Mouse (Mus musculus): ENCODE data around the gene Lrig1. TPM values are rescaled to one million over a fixed set of nuclear protein-coding genes. Genes with fewer than 3 reads are reported as not detected.

The Lrig1 gene
- total and polyA plus RNA-seq, 2 experiments from 2014 or later: 10.7 to 53.3 TPM

DNA sequence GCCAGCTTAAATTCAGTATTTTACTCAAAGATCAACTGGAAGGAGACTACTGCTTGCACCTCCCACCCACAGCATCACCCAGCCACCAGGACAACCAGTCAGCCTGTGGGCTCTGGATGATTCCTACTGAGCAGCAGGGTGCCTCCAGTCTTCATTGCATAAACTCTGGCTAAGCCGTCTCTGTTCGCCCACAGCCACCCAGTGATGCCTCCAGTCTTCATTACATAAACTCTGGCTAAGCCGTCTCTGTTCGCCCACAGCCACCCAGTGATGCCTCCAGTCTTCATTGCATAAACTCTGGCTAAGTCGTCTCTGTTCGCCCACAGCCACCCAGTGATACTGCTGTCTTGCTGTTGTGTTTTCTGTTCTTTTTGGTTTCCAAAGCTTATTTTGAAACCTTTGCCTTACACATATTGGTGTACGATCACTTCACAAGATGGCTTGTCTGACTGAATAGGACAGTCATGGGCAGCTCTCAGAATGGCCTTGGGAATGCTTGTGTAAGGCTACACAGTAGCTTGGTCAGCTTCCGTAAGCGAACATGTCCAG lies 115.7 kb downstream of the Lrig1 start:
- DNase-seq (no peak), ATAC-seq (no peak)
- Histone ChIP-seq H3K4me1 (ENCODE audit: insufficient read depth) (no peaks in the 10 kb centered on the region), H3K4me2 (ENCODE audit: low read depth) (no peak overlapping the region), H3K4me3 (ENCODE audit: low read depth, low read length) (no peak overlapping the region), H3K36me3 (ENCODE audit: insufficient read depth) (no peaks in the 10 kb centered on the region), H3K27ac (ENCODE audit: low read depth, low read length) (no peak overlapping the region), H3K9ac (no peak overlapping the region), H3K27me3 (ENCODE audit: insufficient read depth, low read length) (no peaks in the 10 kb centered on the region), H3K9me3 (ENCODE audit: low read length) (no peaks in the 10 kb centered on the region)
- 94% methylated on average over 9 of the region's 9 CpGs for WGBS
- TF ChIP-seq CTCF (IDR thresholded peaks at IDR 0.05; ENCODE audit: low read depth): no peak

DNA sequence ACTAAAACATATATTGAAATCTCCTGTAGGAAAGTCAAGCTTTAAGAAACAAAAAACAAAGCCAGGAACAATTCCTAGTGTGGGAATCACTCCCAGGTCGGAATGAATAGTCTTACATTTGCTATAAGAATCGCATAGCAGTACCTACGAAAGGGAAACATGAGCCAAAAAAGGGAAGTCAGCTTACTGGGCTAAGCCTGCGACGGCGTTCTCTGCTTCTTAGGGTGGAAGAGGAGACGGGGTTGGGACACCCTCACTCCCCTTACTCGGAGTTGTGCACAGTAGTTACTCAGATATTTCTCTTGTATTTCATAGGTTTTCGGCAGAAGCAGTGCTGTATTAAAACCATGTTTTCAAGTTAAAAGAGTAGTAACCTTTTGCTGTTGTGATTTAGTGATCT lies 117.9 kb downstream of the Lrig1 start:
- WGBS: 84% methylated on average over 9 of the region's 9 CpGs
- ATAC-seq: no peak

DNA sequence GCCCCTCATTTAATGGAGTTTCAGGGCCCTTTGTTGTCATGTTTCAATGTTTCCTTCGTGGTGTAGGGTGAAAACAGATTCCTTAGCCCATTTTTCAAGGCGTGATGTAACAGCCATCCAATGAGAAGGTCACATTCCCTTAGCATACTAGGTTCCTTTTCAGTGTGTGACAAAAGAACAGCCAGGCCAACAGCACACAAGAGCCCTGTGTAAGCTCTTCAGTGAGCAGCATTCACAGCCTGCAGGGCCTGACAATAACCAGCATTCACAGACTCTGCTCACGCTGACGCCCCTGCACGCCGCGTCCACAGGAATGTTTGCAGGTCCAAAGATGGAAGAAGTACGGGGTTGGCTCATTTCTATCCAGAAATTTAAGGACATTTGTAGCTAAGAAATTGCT lies 122.0 kb downstream of the Lrig1 start:
- DNase-seq (no peak), ATAC-seq (peak; percentile 89)
- Histone ChIP-seq H3K4me1 (ENCODE audit: insufficient read depth) (no peaks in the 10 kb centered on the region; the same call in 1 of the 2 replicates), H3K27ac (ENCODE audit: low read depth, low read length) (no peak overlapping the region), H3K9ac (no peak overlapping the region), H3K4me2 (ENCODE audit: low read depth) (no peak overlapping the region), H3K9me3 (ENCODE audit: low read length) (no peaks in the 10 kb centered on the region), H3K36me3 (ENCODE audit: insufficient read depth) (no peaks in the 10 kb centered on the region), H3K27me3 (ENCODE audit: insufficient read depth, low read length) (no peaks in the 10 kb centered on the region), H3K4me3 (ENCODE audit: low read depth, low read length) (no peak overlapping the region)
- TF ChIP-seq CTCF (IDR thresholded peaks at IDR 0.05; ENCODE audit: low read depth): no peak
- WGBS: 19% methylated on average over 8 of the region's 8 CpGs

More for the DNA sequence above, 117.9 kb downstream of the Lrig1 start:
- H3K9me3 ChIP-seq (ENCODE audit: low read length): no peaks in the 10 kb centered on the region
- no peak overlapping the region for H3K27ac ChIP-seq (ENCODE audit: low read depth, low read length)
- H3K9ac ChIP-seq: no peak overlapping the region
- TF ChIP-seq CTCF (IDR thresholded peaks at IDR 0.05; ENCODE audit: low read depth): no peak
- no peak overlapping the region for H3K4me2 ChIP-seq (ENCODE audit: low read depth)
- no peaks in the 10 kb centered on the region for H3K27me3 ChIP-seq (ENCODE audit: insufficient read depth, low read length)
- no peak overlapping the region for H3K4me3 ChIP-seq (ENCODE audit: low read depth, low read length)
- no peak for DNase-seq
- H3K36me3 ChIP-seq (ENCODE audit: insufficient read depth): no peaks in the 10 kb centered on the region
- H3K4me1 ChIP-seq (ENCODE audit: insufficient read depth): no peaks in the 10 kb centered on the region

DNA sequence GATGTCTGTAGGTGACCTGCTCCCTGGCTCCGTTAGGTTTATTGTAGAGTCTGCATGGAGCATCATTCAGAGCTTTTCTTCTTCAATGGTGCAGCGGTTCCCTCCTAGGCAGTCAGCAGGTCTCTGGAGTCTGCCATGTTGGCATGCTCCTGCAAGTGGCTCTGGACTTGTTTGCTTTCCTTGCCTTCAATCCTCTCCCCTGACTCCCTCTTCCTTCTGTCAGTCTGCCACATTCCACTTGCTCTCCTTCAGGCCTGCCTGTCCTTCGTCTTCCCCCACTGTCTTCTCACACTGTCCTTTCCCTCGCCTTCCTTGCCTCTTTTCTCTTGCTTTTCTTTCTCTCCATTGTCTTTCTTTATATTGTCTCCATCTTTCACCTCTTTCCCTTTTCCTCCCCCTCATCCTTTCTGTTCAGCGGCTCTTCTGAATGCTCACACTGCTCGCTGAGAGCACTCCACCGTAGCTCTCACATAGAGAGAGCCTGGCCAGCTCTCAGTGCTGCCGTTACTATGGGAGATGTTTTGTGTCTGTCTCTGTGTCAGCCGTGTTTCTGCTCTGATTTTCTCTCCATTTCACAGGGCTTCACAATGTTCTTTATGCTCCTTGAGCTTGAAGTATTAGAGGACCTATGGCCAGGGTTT lies 124.3 kb downstream of the Lrig1 start:
- WGBS: 24% methylated on average over 9 of the region's 9 CpGs
- DNase-seq (peak; percentile 56), ATAC-seq (peak; percentile 85)
- H3K27ac ChIP-seq (ENCODE audit: low read depth, low read length): peak overlapping the region; percentile 47; the same call in 1 of the 2 replicates
- no peaks in the 10 kb centered on the region; the same call in 1 of the 2 replicates for H3K4me1 ChIP-seq (ENCODE audit: insufficient read depth)
- no peaks in the 10 kb centered on the region for H3K9me3 ChIP-seq (ENCODE audit: low read length)
- no peak overlapping the region for H3K4me2 ChIP-seq (ENCODE audit: low read depth)
- no peak for TF ChIP-seq CTCF (IDR thresholded peaks at IDR 0.05; ENCODE audit: low read depth)
- H3K27me3 ChIP-seq (ENCODE audit: insufficient read depth, low read length): no peaks in the 10 kb centered on the region
- no peak overlapping the region for H3K9ac ChIP-seq
- no peak overlapping the region for H3K4me3 ChIP-seq (ENCODE audit: low read depth, low read length)
- no peaks in the 10 kb centered on the region for H3K36me3 ChIP-seq (ENCODE audit: insufficient read depth)

DNA sequence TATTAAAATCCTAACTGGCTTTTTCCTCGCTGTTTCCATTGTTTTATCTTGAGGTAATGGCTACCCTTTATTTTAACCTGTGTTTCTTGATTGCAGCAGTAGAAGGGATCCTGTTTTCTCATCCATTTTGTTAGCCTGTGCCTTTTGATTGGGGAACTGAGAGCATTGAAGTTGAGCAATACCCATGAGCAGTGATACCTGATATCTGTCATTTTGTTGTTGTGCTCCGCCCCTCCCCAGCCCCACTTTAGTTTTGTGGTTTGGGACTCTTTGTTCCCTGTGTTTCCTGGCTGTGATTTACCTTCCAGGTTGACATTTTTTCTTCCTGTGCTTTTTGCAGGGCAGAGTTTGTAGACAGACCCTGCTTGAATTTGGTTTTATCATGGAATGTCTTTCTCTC lies 131.9 kb downstream of the Lrig1 start:
- Histone ChIP-seq H3K9ac (no peak overlapping the region), H3K4me2 (ENCODE audit: low read depth) (no peak overlapping the region), H3K9me3 (ENCODE audit: low read length) (no peaks in the 10 kb centered on the region), H3K36me3 (ENCODE audit: insufficient read depth) (no peaks in the 10 kb centered on the region), H3K27ac (ENCODE audit: low read depth, low read length) (no peak overlapping the region), H3K27me3 (ENCODE audit: insufficient read depth, low read length) (no peaks in the 10 kb centered on the region), H3K4me3 (ENCODE audit: low read depth, low read length) (no peak overlapping the region), H3K4me1 (ENCODE audit: insufficient read depth) (no peaks in the 10 kb centered on the region)
- TF ChIP-seq CTCF (IDR thresholded peaks at IDR 0.05; ENCODE audit: low read depth): no peak
- DNase-seq: no peak
- ATAC-seq: no peak
- WGBS: 97% methylated on average over 2 of the region's 2 CpGs

DNA sequence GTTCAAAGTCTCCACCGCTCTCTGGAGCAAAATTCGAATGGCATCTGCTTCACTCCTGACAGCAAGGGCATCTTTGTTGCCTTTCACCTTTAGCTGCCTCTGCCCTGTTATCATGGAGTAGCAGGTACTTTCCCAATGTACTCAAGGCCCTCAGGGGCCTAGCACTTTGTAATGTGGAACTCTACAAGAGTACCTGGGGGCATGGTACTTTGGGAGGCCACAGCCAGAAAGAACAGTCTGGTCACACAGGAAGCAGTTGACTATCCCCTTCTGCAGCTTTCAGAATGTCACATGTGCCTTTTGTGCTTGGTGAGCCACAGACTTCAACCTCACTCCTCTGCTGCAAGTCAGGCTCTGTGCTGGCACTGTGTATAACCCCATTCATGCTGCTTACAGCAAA lies 134.2 kb downstream of the Lrig1 start:
- Histone ChIP-seq H3K9me3 (ENCODE audit: low read length) (no peaks in the 10 kb centered on the region), H3K4me3 (ENCODE audit: low read depth, low read length) (no peak overlapping the region), H3K27me3 (ENCODE audit: insufficient read depth, low read length) (no peaks in the 10 kb centered on the region), H3K4me1 (ENCODE audit: insufficient read depth) (no peaks in the 10 kb centered on the region), H3K36me3 (ENCODE audit: insufficient read depth) (no peaks in the 10 kb centered on the region), H3K9ac (no peak overlapping the region), H3K4me2 (ENCODE audit: low read depth) (no peak overlapping the region), H3K27ac (ENCODE audit: low read depth, low read length) (no peak overlapping the region)
- no peak for TF ChIP-seq CTCF (IDR thresholded peaks at IDR 0.05; ENCODE audit: low read depth)
- ATAC-seq: no peak
- DNase-seq: no peak
- 94% methylated on average over 2 of the region's 2 CpGs for WGBS

DNA sequence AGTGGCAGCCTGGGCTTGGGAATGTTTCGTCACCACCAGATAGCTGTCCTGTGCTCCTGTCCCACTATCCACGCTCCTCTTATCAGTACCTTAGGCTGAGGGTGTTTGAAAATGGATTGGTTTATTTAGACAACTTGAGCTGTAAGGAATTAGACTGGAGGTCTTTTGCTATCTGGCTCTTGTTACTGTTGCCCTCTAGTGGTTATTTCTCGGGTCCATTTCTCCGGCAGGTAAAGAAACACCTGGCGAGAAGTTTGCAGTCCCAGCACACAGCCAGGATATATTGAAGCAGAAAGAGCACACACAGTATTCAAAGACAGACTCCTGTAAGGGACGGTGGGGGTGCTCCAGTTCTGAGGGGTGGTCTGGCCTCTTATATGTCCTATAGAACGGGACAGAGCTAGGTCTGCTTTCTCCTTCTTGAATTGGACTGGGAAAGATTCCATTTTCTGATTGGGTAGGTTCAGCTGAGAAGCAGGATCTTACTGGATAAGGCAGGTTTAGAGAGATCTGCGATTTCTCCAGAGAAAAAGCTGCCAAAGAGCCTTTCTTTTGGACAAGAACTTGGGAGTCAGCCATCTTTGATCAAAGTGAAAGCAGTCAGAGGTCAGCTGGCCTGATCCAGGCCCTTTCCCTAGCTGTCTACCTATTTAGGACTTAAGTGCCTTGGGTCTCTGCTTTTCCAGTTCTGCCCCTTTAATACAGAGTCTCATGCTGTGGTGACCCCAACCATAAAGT lies 136.6 kb downstream of the Lrig1 start:
- Histone ChIP-seq H3K4me3 (ENCODE audit: low read depth, low read length) (no peak overlapping the region), H3K27ac (ENCODE audit: low read depth, low read length) (no peak overlapping the region), H3K9ac (no peak overlapping the region), H3K4me1 (ENCODE audit: insufficient read depth) (no peaks in the 10 kb centered on the region), H3K27me3 (ENCODE audit: insufficient read depth, low read length) (no peaks in the 10 kb centered on the region), H3K4me2 (ENCODE audit: low read depth) (no peak overlapping the region), H3K9me3 (ENCODE audit: low read length) (no peaks in the 10 kb centered on the region), H3K36me3 (ENCODE audit: insufficient read depth) (no peaks in the 10 kb centered on the region)
- peak; percentile 33; the same call in 1 of the 2 replicates for TF ChIP-seq CTCF (IDR thresholded peaks at IDR 0.05; ENCODE audit: low read depth)
- DNase-seq (no peak), ATAC-seq (no peak)
- WGBS: 63% methylated on average over 8 of the region's 8 CpGs

Data from forebrain, postnatal 0 days (tissue).